Mouse (Mus musculus): ENCODE results near the gene Gm20498. TPM values are rescaled to one million over a fixed set of nuclear protein-coding genes. Genes with fewer than 3 reads are reported as not detected.
"Not testable (repeated sequence)": the region's sequence is repeated elsewhere in the genome, so short reads cannot be mapped to it uniquely, and the experiment has no call there.

Gm20498 gene
- 27.8 and 28.2 TPM in 2 replicates for polyA plus RNA-seq (2016; fragmentation: Nextera tagmentation; extraction: Ambion mirVana)

- H3K27me3 ChIP-seq (ENCODE audit: insufficient read depth, poor library complexity, severe bottlenecking): no peaks in the 10 kb centered on the region
- no peaks in the 10 kb centered on the region for H3K9me3 ChIP-seq
- DNase-seq (ENCODE audit: low spot score): peak; percentile 85
- H3K27ac ChIP-seq: peak within 1 kb of the TSS; percentile 86
- WGBS: under 1% methylated on average over 46 of the region's 46 CpGs
- H3K4me1 ChIP-seq (replicated peaks): peaks cover 17% of the 10 kb centered on the region
- no peaks in the 10 kb centered on the region for H3K36me3 ChIP-seq
- H3K4me3 ChIP-seq: peak within 1 kb of the TSS; percentile 82
These were observed at the start of gene Gm20498, which contains the start of gene Synj2bp for GRCm38 (mm10) chr12:81532316-81533028. Gene Gm20498, minus strand, starts transcription at chr12:81532905. Gene Synj2bp, minus strand, starts transcription at chr12:81532911.

GRCm38 (mm10) chr12:81568374-81568773, 35.7 kb upstream of the Gm20498 start, which contains the start of gene Adam21:
Gene Adam21, minus strand, starts transcription at chr12:81568474.
- WGBS: 83% methylated on average over 1 of the region's 1 CpGs
- no peak for DNase-seq (ENCODE audit: low spot score)
- H3K27ac ChIP-seq: no peak within 1 kb of the TSS
- no peaks in the 10 kb centered on the region for H3K27me3 ChIP-seq (ENCODE audit: insufficient read depth, poor library complexity, severe bottlenecking)
- peaks cover 27% of the 10 kb centered on the region for H3K36me3 ChIP-seq
- H3K9me3 ChIP-seq: no peaks in the 10 kb centered on the region
- H3K4me1 ChIP-seq (replicated peaks): no peaks in the 10 kb centered on the region
- no peak within 1 kb of the TSS for H3K4me3 ChIP-seq

- H3K36me3 ChIP-seq: peaks cover 23% of the 10 kb centered on the region
- no peak overlapping the region for H3K4me3 ChIP-seq
- no peak overlapping the region for H3K27ac ChIP-seq
- WGBS: 89% methylated on average over 5 of the region's 5 CpGs
- H3K27me3 ChIP-seq (ENCODE audit: insufficient read depth, poor library complexity, severe bottlenecking): no peaks in the 10 kb centered on the region
- no peaks in the 10 kb centered on the region for H3K9me3 ChIP-seq
- DNase-seq (ENCODE audit: low spot score): no peak
- no peaks in the 10 kb centered on the region for H3K4me1 ChIP-seq (replicated peaks)
These were observed 35.2 kb upstream of the Gm20498 start for GRCm38 (mm10) chr12:81567931-81568330.

GRCm38 (mm10) chr12:81564173-81564572, 31.5 kb upstream of the Gm20498 start:
- Histone ChIP-seq H3K9me3 (no peaks in the 10 kb centered on the region), H3K27me3 (ENCODE audit: insufficient read depth, poor library complexity, severe bottlenecking) (no peaks in the 10 kb centered on the region), H3K27ac (no peak overlapping the region), H3K4me1 (replicated peaks) (no peaks in the 10 kb centered on the region), H3K4me3 (no peak overlapping the region), H3K36me3 (no peaks in the 10 kb centered on the region)
- 92% methylated on average over 3 of the region's 3 CpGs for WGBS
- no peak for DNase-seq (ENCODE audit: low spot score)

- Histone ChIP-seq H3K4me1 (replicated peaks) (no peaks in the 10 kb centered on the region), H3K9me3 (no peaks in the 10 kb centered on the region), H3K4me3 (no peak overlapping the region), H3K27ac (no peak overlapping the region), H3K27me3 (ENCODE audit: insufficient read depth, poor library complexity, severe bottlenecking) (no peaks in the 10 kb centered on the region), H3K36me3 (no peaks in the 10 kb centered on the region)
- no peak for DNase-seq (ENCODE audit: low spot score)
- WGBS: 81% methylated on average over 3 of the region's 3 CpGs
These were observed 16.6 kb upstream of the Gm20498 start for GRCm38 (mm10) chr12:81549286-81549685.

- Histone ChIP-seq H3K27ac (no peak overlapping the region), H3K4me1 (replicated peaks) (no peaks in the 10 kb centered on the region), H3K36me3 (no peaks in the 10 kb centered on the region), H3K27me3 (ENCODE audit: insufficient read depth, poor library complexity, severe bottlenecking) (no peaks in the 10 kb centered on the region), H3K9me3 (no peaks in the 10 kb centered on the region), H3K4me3 (no peak overlapping the region)
- WGBS: 70% methylated on average over 4 of the region's 4 CpGs
- no peak for DNase-seq (ENCODE audit: low spot score)
These were observed 14.5 kb upstream of the Gm20498 start for GRCm38 (mm10) chr12:81547163-81547562.

- peak overlapping the region; percentile 86 for H3K27ac ChIP-seq
- peaks cover 17% of the 10 kb centered on the region for H3K4me1 ChIP-seq (replicated peaks)
- peak overlapping the region; percentile 82 for H3K4me3 ChIP-seq
- no peaks in the 10 kb centered on the region for H3K27me3 ChIP-seq (ENCODE audit: insufficient read depth, poor library complexity, severe bottlenecking)
- H3K9me3 ChIP-seq: no peaks in the 10 kb centered on the region
- no peaks in the 10 kb centered on the region for H3K36me3 ChIP-seq
- WGBS: 38% methylated on average over 4 of the region's 4 CpGs
- no peak for DNase-seq (ENCODE audit: low spot score)
These were observed 319 bp upstream of the Gm20498 start for GRCm38 (mm10) chr12:81533029-81533419.

- H3K9me3 ChIP-seq; H3K27me3 ChIP-seq (ENCODE audit: insufficient read depth, poor library complexity, severe bottlenecking); H3K4me3 ChIP-seq; H3K27ac ChIP-seq; DNase-seq (ENCODE audit: low spot score); H3K36me3 ChIP-seq: not testable (repeated sequence)
- WGBS: 76% methylated on average over 8 of the region's 8 CpGs
- H3K4me1 ChIP-seq (replicated peaks): peaks cover 17% of the 10 kb centered on the region
These were observed 2.1 kb downstream of the Gm20498 start for GRCm38 (mm10) chr12:81530587-81530986.

GRCm38 (mm10) chr12:81496906-81497305, 35.8 kb downstream of the Gm20498 start:
- H3K27me3 ChIP-seq (ENCODE audit: insufficient read depth, poor library complexity, severe bottlenecking); H3K4me3 ChIP-seq; H3K9me3 ChIP-seq; DNase-seq (ENCODE audit: low spot score); H3K4me1 ChIP-seq (replicated peaks); H3K27ac ChIP-seq: not testable (repeated sequence)
- 95% methylated on average over 9 of the region's 9 CpGs for WGBS
- H3K36me3 ChIP-seq: peaks cover 35% of the 10 kb centered on the region

GRCm38 (mm10) chr12:81490491-81490890, 42.2 kb downstream of the Gm20498 start:
- H3K4me1 ChIP-seq (replicated peaks): no peaks in the 10 kb centered on the region
- H3K4me3 ChIP-seq: no peak overlapping the region
- no peaks in the 10 kb centered on the region for H3K27me3 ChIP-seq (ENCODE audit: insufficient read depth, poor library complexity, severe bottlenecking)
- no peak overlapping the region for H3K27ac ChIP-seq
- DNase-seq (ENCODE audit: low spot score): no peak
- H3K36me3 ChIP-seq: peaks cover 16% of the 10 kb centered on the region
- 95% methylated on average over 5 of the region's 5 CpGs for WGBS
- no peaks in the 10 kb centered on the region for H3K9me3 ChIP-seq

- Histone ChIP-seq H3K27ac (peak overlapping the region; percentile 95), H3K27me3 (ENCODE audit: insufficient read depth, poor library complexity, severe bottlenecking) (no peaks in the 10 kb centered on the region), H3K4me3 (peak overlapping the region; percentile 78), H3K36me3 (no peaks in the 10 kb centered on the region), H3K4me1 (replicated peaks) (peaks cover 3% of the 10 kb centered on the region; the same call in 1 of the 2 replicates), H3K9me3 (no peaks in the 10 kb centered on the region)
- 43% methylated on average over 6 of the region's 6 CpGs for WGBS
- no peak for DNase-seq (ENCODE audit: low spot score)
These were observed 47.4 kb downstream of the Gm20498 start for GRCm38 (mm10) chr12:81485311-81485710.

- WGBS: 0% methylated on average over 31 of the region's 31 CpGs
- Histone ChIP-seq H3K27ac (peak within 1 kb of the TSS; percentile 95), H3K4me1 (replicated peaks) (peaks cover 3% of the 10 kb centered on the region; the same call in 1 of the 2 replicates), H3K9me3 (no peaks in the 10 kb centered on the region), H3K4me3 (peak within 1 kb of the TSS; percentile 78), H3K27me3 (ENCODE audit: insufficient read depth, poor library complexity, severe bottlenecking) (no peaks in the 10 kb centered on the region), H3K36me3 (peaks cover 2% of the 10 kb centered on the region; the same call in 1 of the 2 replicates)
- peak; percentile 92 for DNase-seq (ENCODE audit: low spot score)
These were observed 47.9 kb downstream of the Gm20498 start, which contains the start of gene Cox16 for GRCm38 (mm10) chr12:81484727-81485191. Gene Cox16, minus strand, starts transcription at chr12:81485127.

- H3K36me3 ChIP-seq: peaks cover 8% of the 10 kb centered on the region; the same call in 1 of the 2 replicates
- DNase-seq (ENCODE audit: low spot score): no peak
- no peaks in the 10 kb centered on the region for H3K27me3 ChIP-seq (ENCODE audit: insufficient read depth, poor library complexity, severe bottlenecking)
- H3K4me3 ChIP-seq: peak overlapping the region; percentile 78
- H3K9me3 ChIP-seq: no peaks in the 10 kb centered on the region
- 5% methylated on average over 7 of the region's 7 CpGs for WGBS
- H3K4me1 ChIP-seq (replicated peaks): peaks cover 3% of the 10 kb centered on the region; the same call in 1 of the 2 replicates
- peak overlapping the region; percentile 95 for H3K27ac ChIP-seq
These were observed 48.5 kb downstream of the Gm20498 start for GRCm38 (mm10) chr12:81484212-81484611.
